Mouse (Mus musculus): Measurements from ENCODE around the gene Rilp. TPM values are rescaled to one million over a fixed set of nuclear protein-coding genes. Genes with fewer than 3 reads are reported as not detected.

Rilp gene
- polyA plus RNA-seq, 1 experiment from 2014 or later: 2.7 TPM

DNA sequence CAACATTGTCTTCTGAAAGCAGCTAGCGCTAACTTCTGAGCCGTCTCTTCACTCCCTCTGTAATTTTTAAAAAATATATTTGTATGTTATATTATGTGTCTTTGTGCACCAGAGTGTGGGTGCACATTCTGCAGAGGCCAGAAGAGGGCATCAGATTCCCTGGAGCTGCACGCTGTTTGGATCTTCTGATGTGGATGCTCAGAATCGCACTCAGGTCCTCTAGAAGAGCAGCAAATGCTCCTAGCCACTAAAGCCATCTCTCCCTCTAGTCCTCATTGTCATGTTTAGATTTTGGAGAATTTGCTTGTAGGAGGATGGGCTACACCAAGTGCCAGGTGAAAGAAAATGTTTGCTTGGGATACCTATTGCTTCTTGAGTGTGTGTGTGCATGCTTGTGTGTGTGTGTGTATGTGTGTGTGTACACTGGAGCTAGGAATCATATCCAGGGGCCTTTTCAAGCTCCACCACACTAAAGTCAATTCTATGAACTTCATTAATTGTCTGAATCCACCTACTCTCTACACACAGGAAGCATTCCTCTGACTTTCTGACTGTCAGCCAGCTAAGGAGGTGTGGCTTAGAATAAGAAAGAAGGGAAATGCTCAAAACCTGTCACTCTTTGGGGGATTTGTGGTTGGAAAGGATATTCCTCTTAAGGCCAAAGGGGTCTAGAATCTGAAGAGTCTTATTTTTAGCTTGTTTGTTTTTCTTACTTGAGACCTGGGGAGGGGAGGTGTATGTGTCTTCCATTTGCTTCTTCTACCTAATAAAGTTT lies 43.0 kb upstream of the Rilp start:
- DNase-seq (ENCODE audit: low spot score): no peak
- H3K4me3 ChIP-seq (ENCODE audit: low read depth, low read length): no peak overlapping the region
- ATAC-seq (ENCODE audit: low FRiP score, low TSS enrichment): no peak
- WGBS: 92% methylated on average over 4 of the region's 4 CpGs
- H3K36me3 ChIP-seq (ENCODE audit: control insufficient read depth, insufficient read depth, low read length): no peaks in the 10 kb centered on the region
- no peaks in the 10 kb centered on the region for H3K27me3 ChIP-seq (ENCODE audit: control insufficient read depth, insufficient read depth, low read length)
- no peak overlapping the region for H3K27ac ChIP-seq (replicated peaks)
- H3K9me3 ChIP-seq (ENCODE audit: control insufficient read depth, low read length): no peaks in the 10 kb centered on the region
- peaks cover 3% of the 10 kb centered on the region; the same call in 1 of the 2 replicates for H3K4me1 ChIP-seq (replicated peaks; ENCODE audit: control insufficient read depth, insufficient read depth)
- H3K4me2 ChIP-seq (replicated peaks; ENCODE audit: low read depth): no peak overlapping the region; the same call in 1 of the 2 replicates
- TF ChIP-seq EP300 (optimal IDR thresholded peaks at IDR 0.05): no peak
- TF ChIP-seq CTCF (IDR thresholded peaks at IDR 0.05; ENCODE audit: low read depth): peak; percentile 48
- no peak overlapping the region for H3K9ac ChIP-seq (ENCODE audit: low read length)

DNA sequence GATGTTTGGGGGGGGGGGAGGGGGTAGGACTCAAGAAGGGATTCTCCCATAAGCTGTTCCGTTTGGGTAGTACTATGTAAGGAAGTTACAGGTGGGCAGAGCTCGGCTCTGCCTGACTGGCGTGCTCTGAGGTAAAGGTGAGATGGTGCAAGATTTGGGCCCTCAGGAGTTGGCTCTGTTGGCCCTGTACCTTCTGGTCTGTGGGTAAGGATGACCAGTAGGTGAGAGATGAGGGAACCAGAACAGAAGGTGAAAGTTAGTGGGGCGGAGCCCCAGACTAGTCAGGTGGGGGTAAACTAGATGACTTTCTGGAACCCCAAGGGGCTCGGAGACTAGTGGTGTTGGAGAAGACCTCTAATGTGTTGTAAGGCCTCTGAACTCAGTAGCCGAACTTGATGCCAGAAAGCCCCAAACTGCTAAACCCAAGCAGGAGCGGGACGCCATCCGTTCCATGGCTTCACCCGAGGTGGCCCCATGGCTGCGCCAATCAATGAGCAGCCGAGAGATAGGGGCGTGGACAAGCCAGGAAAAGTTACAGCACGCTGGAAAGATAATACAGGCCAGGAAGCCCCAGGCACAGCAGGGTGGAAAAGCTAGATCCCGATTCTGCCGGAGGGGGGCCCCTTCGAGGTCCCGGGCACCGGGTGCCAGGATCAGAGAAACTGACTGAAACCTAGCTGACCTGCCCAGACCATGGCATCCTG lies 42.2 kb upstream of the Rilp start:
- H3K27ac ChIP-seq (replicated peaks): peak overlapping the region; percentile 24; the same call in 1 of the 2 replicates
- no peaks in the 10 kb centered on the region for H3K36me3 ChIP-seq (ENCODE audit: control insufficient read depth, insufficient read depth, low read length)
- DNase-seq (ENCODE audit: low spot score) (peak; percentile 74), ATAC-seq (ENCODE audit: low FRiP score, low TSS enrichment) (peak; percentile 59)
- H3K4me1 ChIP-seq (replicated peaks; ENCODE audit: control insufficient read depth, insufficient read depth): peaks cover 3% of the 10 kb centered on the region; the same call in 1 of the 2 replicates
- WGBS: 19% methylated on average over 19 of the region's 19 CpGs
- peak overlapping the region; percentile 76 for H3K4me2 ChIP-seq (replicated peaks; ENCODE audit: low read depth)
- H3K27me3 ChIP-seq (ENCODE audit: control insufficient read depth, insufficient read depth, low read length): no peaks in the 10 kb centered on the region
- TF ChIP-seq EP300 (optimal IDR thresholded peaks at IDR 0.05) (no peak), CTCF (IDR thresholded peaks at IDR 0.05; ENCODE audit: low read depth) (peak; percentile 28; the same call in 1 of the 2 replicates)
- H3K9ac ChIP-seq (ENCODE audit: low read length): peak overlapping the region; percentile 71
- H3K9me3 ChIP-seq (ENCODE audit: control insufficient read depth, low read length): no peaks in the 10 kb centered on the region
- peak overlapping the region; percentile 44 for H3K4me3 ChIP-seq (ENCODE audit: low read depth, low read length)

DNA sequence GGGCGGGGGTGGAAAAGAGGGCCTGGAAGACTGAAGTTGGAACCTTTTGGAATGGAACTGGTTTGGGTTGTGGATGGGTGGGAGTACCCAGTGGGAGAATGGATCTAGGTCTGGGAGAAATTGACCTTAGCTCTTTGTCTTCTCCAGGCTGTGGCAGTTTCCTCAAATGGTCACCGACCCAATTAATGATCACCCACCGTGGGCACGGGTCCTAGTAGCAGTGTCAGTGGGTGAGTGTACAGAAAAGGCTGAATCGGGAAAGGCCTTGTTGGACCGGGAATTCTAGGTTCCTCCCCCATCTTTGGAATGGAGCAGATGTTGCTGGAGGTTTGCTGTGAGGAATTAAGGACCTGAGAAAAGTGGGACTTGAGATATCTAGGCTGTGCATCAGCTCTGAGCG lies 41.5 kb upstream of the Rilp start:
- DNase-seq (ENCODE audit: low spot score): no peak
- TF ChIP-seq CTCF (IDR thresholded peaks at IDR 0.05; ENCODE audit: low read depth) (no peak), EP300 (optimal IDR thresholded peaks at IDR 0.05) (no peak)
- Histone ChIP-seq H3K4me3 (ENCODE audit: low read depth, low read length) (peak overlapping the region; percentile 44), H3K4me1 (replicated peaks; ENCODE audit: control insufficient read depth, insufficient read depth) (peaks cover 1% of the 10 kb centered on the region; the same call in 1 of the 2 replicates), H3K9ac (ENCODE audit: low read length) (peak overlapping the region; percentile 71), H3K4me2 (replicated peaks; ENCODE audit: low read depth) (peak overlapping the region; percentile 76), H3K27ac (replicated peaks) (peak overlapping the region; percentile 24; the same call in 1 of the 2 replicates), H3K27me3 (ENCODE audit: control insufficient read depth, insufficient read depth, low read length) (no peaks in the 10 kb centered on the region), H3K9me3 (ENCODE audit: control insufficient read depth, low read length) (no peaks in the 10 kb centered on the region), H3K36me3 (ENCODE audit: control insufficient read depth, insufficient read depth, low read length) (no peaks in the 10 kb centered on the region)
- ATAC-seq (ENCODE audit: low FRiP score, low TSS enrichment): no peak
- WGBS: 59% methylated on average over 7 of the region's 7 CpGs

DNA sequence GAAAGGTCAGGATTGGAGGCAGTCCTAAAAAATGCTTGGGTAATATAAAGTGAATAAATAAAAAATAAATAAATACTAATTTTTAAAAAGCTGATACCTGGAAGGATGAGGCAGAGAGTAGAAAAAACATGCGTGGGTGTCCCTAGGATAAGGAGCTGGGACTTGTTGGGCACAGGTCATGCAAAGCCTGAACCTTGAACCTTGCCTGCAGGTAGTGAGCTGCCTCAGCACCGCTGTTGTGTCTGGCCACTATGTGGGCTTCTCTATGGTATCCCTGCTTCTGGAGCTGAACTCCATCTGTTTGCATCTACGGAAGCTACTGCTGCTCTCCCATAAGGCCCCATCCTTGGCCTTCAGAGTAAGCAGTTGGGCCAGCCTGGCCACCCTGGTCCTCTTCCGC lies 40.6 kb upstream of the Rilp start:
- TF ChIP-seq CTCF (IDR thresholded peaks at IDR 0.05; ENCODE audit: low read depth): no peak
- ATAC-seq (ENCODE audit: low FRiP score, low TSS enrichment) (no peak), DNase-seq (ENCODE audit: low spot score) (no peak)
- Histone ChIP-seq H3K36me3 (ENCODE audit: control insufficient read depth, insufficient read depth, low read length) (no peaks in the 10 kb centered on the region), H3K4me1 (replicated peaks; ENCODE audit: control insufficient read depth, insufficient read depth) (no peaks in the 10 kb centered on the region), H3K27ac (replicated peaks) (no peak overlapping the region), H3K9me3 (ENCODE audit: control insufficient read depth, low read length) (no peaks in the 10 kb centered on the region), H3K9ac (ENCODE audit: low read length) (no peak overlapping the region), H3K4me3 (ENCODE audit: low read depth, low read length) (no peak overlapping the region), H3K27me3 (ENCODE audit: control insufficient read depth, insufficient read depth, low read length) (no peaks in the 10 kb centered on the region), H3K4me2 (replicated peaks; ENCODE audit: low read depth) (no peak overlapping the region)
- 92% methylated on average over 4 of the region's 4 CpGs for WGBS

DNA sequence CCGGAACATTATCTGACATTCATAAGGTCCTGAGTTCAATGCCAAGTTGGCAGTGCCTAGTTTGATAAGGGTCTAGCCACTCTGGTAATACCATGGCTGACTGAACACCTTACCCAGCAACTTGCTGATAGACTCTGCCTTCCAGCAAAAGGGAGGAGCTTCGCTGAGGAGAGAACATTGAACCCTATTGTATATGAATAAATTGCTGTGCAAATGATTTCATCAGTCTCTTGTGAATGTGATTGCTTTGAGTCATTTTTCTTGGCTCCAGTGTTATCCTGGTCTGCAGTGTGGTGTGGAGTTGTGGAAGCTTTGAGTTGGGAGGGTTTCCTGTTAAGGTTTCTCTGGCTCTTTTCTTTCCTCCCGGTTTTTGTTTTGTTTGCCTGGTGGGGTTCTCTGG lies 39.2 kb upstream of the Rilp start:
- Histone ChIP-seq H3K27ac (replicated peaks) (no peak overlapping the region), H3K27me3 (ENCODE audit: control insufficient read depth, insufficient read depth, low read length) (no peaks in the 10 kb centered on the region), H3K9me3 (ENCODE audit: control insufficient read depth, low read length) (no peaks in the 10 kb centered on the region), H3K4me1 (replicated peaks; ENCODE audit: control insufficient read depth, insufficient read depth) (no peaks in the 10 kb centered on the region), H3K4me3 (ENCODE audit: low read depth, low read length) (no peak overlapping the region), H3K9ac (ENCODE audit: low read length) (no peak overlapping the region), H3K36me3 (ENCODE audit: control insufficient read depth, insufficient read depth, low read length) (no peaks in the 10 kb centered on the region), H3K4me2 (replicated peaks; ENCODE audit: low read depth) (no peak overlapping the region)
- TF ChIP-seq EP300 (optimal IDR thresholded peaks at IDR 0.05): no peak
- TF ChIP-seq CTCF (IDR thresholded peaks at IDR 0.05; ENCODE audit: low read depth): no peak
- DNase-seq (ENCODE audit: low spot score): peak; percentile 45
- ATAC-seq (ENCODE audit: low FRiP score, low TSS enrichment): peak; percentile 65
- 61% methylated on average over 3 of the region's 3 CpGs for WGBS
